Mouse (Mus musculus): ENCODE data around the gene Trim47. TPM values are rescaled to one million over a fixed set of nuclear protein-coding genes. Genes with fewer than 3 reads are reported as not detected.

Trim47 gene
- polyA plus RNA-seq, 1 experiment from 2014 or later: 3.7 TPM

- no peak overlapping the region for H3K4me3 ChIP-seq (ENCODE audit: low read depth, low read length)
- H3K9me3 ChIP-seq (ENCODE audit: control insufficient read depth, low read length): no peaks in the 10 kb centered on the region
- peaks cover 14% of the 10 kb centered on the region for H3K36me3 ChIP-seq (ENCODE audit: control insufficient read depth, insufficient read depth, low read length)
- ATAC-seq (ENCODE audit: insufficient number of reproducible peaks, low FRiP score, low TSS enrichment, low read depth) (no peak), DNase-seq (ENCODE audit: low spot score) (no peak)
- H3K4me2 ChIP-seq (ENCODE audit: low read depth, severe bottlenecking): no peak overlapping the region
- H3K27ac ChIP-seq (replicated peaks; ENCODE audit: low read depth, low read length): no peak overlapping the region
- H3K4me1 ChIP-seq (ENCODE audit: control insufficient read depth, insufficient read depth, low read length): no peaks in the 10 kb centered on the region
- H3K9ac ChIP-seq (ENCODE audit: low read length): no peak overlapping the region
- H3K27me3 ChIP-seq (ENCODE audit: control insufficient read depth, insufficient read depth, low read length): no peaks in the 10 kb centered on the region
- WGBS: 72% methylated on average over 23 of the region's 23 CpGs
Measured at GRCm38 (mm10) chr11:116064187-116064867, 62.7 kb downstream of the Trim47 start.

GRCm38 (mm10) chr11:116063562-116063961 is 63.4 kb downstream of the Trim47 start:
- H3K27me3 ChIP-seq (ENCODE audit: control insufficient read depth, insufficient read depth, low read length): no peaks in the 10 kb centered on the region
- H3K4me3 ChIP-seq (ENCODE audit: low read depth, low read length): no peak overlapping the region
- peaks cover 21% of the 10 kb centered on the region for H3K36me3 ChIP-seq (ENCODE audit: control insufficient read depth, insufficient read depth, low read length)
- ATAC-seq (ENCODE audit: insufficient number of reproducible peaks, low FRiP score, low TSS enrichment, low read depth): no peak
- H3K9ac ChIP-seq (ENCODE audit: low read length): no peak overlapping the region
- H3K27ac ChIP-seq (replicated peaks; ENCODE audit: low read depth, low read length): no peak overlapping the region
- 77% methylated on average over 13 of the region's 13 CpGs for WGBS
- no peak for DNase-seq (ENCODE audit: low spot score)
- H3K4me1 ChIP-seq (ENCODE audit: control insufficient read depth, insufficient read depth, low read length): no peaks in the 10 kb centered on the region
- no peak overlapping the region for H3K4me2 ChIP-seq (ENCODE audit: low read depth, severe bottlenecking)
- H3K9me3 ChIP-seq (ENCODE audit: control insufficient read depth, low read length): no peaks in the 10 kb centered on the region

GRCm38 (mm10) chr11:116062521-116062920 is 64.5 kb downstream of the Trim47 start:
- H3K4me1 ChIP-seq (ENCODE audit: control insufficient read depth, insufficient read depth, low read length): no peaks in the 10 kb centered on the region
- no peak overlapping the region for H3K4me3 ChIP-seq (ENCODE audit: low read depth, low read length)
- no peaks in the 10 kb centered on the region for H3K27me3 ChIP-seq (ENCODE audit: control insufficient read depth, insufficient read depth, low read length)
- no peak overlapping the region for H3K9ac ChIP-seq (ENCODE audit: low read length)
- no peak for ATAC-seq (ENCODE audit: insufficient number of reproducible peaks, low FRiP score, low TSS enrichment, low read depth)
- 74% methylated on average over 8 of the region's 8 CpGs for WGBS
- no peak overlapping the region for H3K4me2 ChIP-seq (ENCODE audit: low read depth, severe bottlenecking)
- no peak for DNase-seq (ENCODE audit: low spot score)
- H3K27ac ChIP-seq (replicated peaks; ENCODE audit: low read depth, low read length): no peak overlapping the region
- H3K9me3 ChIP-seq (ENCODE audit: control insufficient read depth, low read length): no peaks in the 10 kb centered on the region
- peaks cover 26% of the 10 kb centered on the region for H3K36me3 ChIP-seq (ENCODE audit: control insufficient read depth, insufficient read depth, low read length)

- ATAC-seq (ENCODE audit: insufficient number of reproducible peaks, low FRiP score, low TSS enrichment, low read depth) (no peak), DNase-seq (ENCODE audit: low spot score) (no peak)
- Histone ChIP-seq H3K36me3 (ENCODE audit: control insufficient read depth, insufficient read depth, low read length) (peaks cover 30% of the 10 kb centered on the region), H3K9me3 (ENCODE audit: control insufficient read depth, low read length) (no peaks in the 10 kb centered on the region), H3K4me3 (ENCODE audit: low read depth, low read length) (no peak overlapping the region), H3K27me3 (ENCODE audit: control insufficient read depth, insufficient read depth, low read length) (no peaks in the 10 kb centered on the region), H3K9ac (ENCODE audit: low read length) (no peak overlapping the region), H3K27ac (replicated peaks; ENCODE audit: low read depth, low read length) (no peak overlapping the region), H3K4me1 (ENCODE audit: control insufficient read depth, insufficient read depth, low read length) (no peaks in the 10 kb centered on the region), H3K4me2 (ENCODE audit: low read depth, severe bottlenecking) (no peak overlapping the region)
- WGBS: 89% methylated on average over 13 of the region's 13 CpGs
Measured at GRCm38 (mm10) chr11:116061641-116062415, 65.2 kb downstream of the Trim47 start.

- H3K9me3 ChIP-seq (ENCODE audit: control insufficient read depth, low read length): no peaks in the 10 kb centered on the region
- H3K27ac ChIP-seq (replicated peaks; ENCODE audit: low read depth, low read length): no peak overlapping the region
- H3K4me1 ChIP-seq (ENCODE audit: control insufficient read depth, insufficient read depth, low read length): no peaks in the 10 kb centered on the region
- no peak overlapping the region for H3K4me2 ChIP-seq (ENCODE audit: low read depth, severe bottlenecking)
- H3K36me3 ChIP-seq (ENCODE audit: control insufficient read depth, insufficient read depth, low read length): peaks cover 41% of the 10 kb centered on the region
- no peaks in the 10 kb centered on the region for H3K27me3 ChIP-seq (ENCODE audit: control insufficient read depth, insufficient read depth, low read length)
- ATAC-seq (ENCODE audit: insufficient number of reproducible peaks, low FRiP score, low TSS enrichment, low read depth) (no peak), DNase-seq (ENCODE audit: low spot score) (no peak)
- H3K9ac ChIP-seq (ENCODE audit: low read length): no peak overlapping the region
- WGBS: 93% methylated on average over 9 of the region's 9 CpGs
- no peak overlapping the region for H3K4me3 ChIP-seq (ENCODE audit: low read depth, low read length)
Measured at GRCm38 (mm10) chr11:116060596-116060995, 66.4 kb downstream of the Trim47 start.

GRCm38 (mm10) chr11:116059691-116060025 is 67.4 kb downstream of the Trim47 start:
- Histone ChIP-seq H3K36me3 (ENCODE audit: control insufficient read depth, insufficient read depth, low read length) (peaks cover 46% of the 10 kb centered on the region), H3K27ac (replicated peaks; ENCODE audit: low read depth, low read length) (no peak overlapping the region)
- 96% methylated on average over 11 of the region's 11 CpGs for WGBS

GRCm38 (mm10) chr11:116058868-116059690 is 67.9 kb downstream of the Trim47 start:
- H3K4me1 ChIP-seq (ENCODE audit: control insufficient read depth, insufficient read depth, low read length): no peaks in the 10 kb centered on the region
- DNase-seq (ENCODE audit: low spot score) (no peak), ATAC-seq (ENCODE audit: insufficient number of reproducible peaks, low FRiP score, low TSS enrichment, low read depth) (no peak)
- H3K27me3 ChIP-seq (ENCODE audit: control insufficient read depth, insufficient read depth, low read length): no peaks in the 10 kb centered on the region
- no peaks in the 10 kb centered on the region for H3K9me3 ChIP-seq (ENCODE audit: control insufficient read depth, low read length)
- peaks cover 52% of the 10 kb centered on the region for H3K36me3 ChIP-seq (ENCODE audit: control insufficient read depth, insufficient read depth, low read length)
- WGBS: 94% methylated on average over 17 of the region's 17 CpGs
- H3K9ac ChIP-seq (ENCODE audit: low read length): no peak overlapping the region
- H3K4me2 ChIP-seq (ENCODE audit: low read depth, severe bottlenecking): no peak overlapping the region
- H3K27ac ChIP-seq (replicated peaks; ENCODE audit: low read depth, low read length): no peak overlapping the region
- no peak overlapping the region for H3K4me3 ChIP-seq (ENCODE audit: low read depth, low read length)

More at GRCm38 (mm10) chr11:116059691-116060025, 67.4 kb downstream of the Trim47 start:
- H3K9ac ChIP-seq (ENCODE audit: low read length): no peak overlapping the region
- H3K27me3 ChIP-seq (ENCODE audit: control insufficient read depth, insufficient read depth, low read length): no peaks in the 10 kb centered on the region
- H3K4me3 ChIP-seq (ENCODE audit: low read depth, low read length): no peak overlapping the region
- H3K4me2 ChIP-seq (ENCODE audit: low read depth, severe bottlenecking): no peak overlapping the region
- H3K4me1 ChIP-seq (ENCODE audit: control insufficient read depth, insufficient read depth, low read length): no peaks in the 10 kb centered on the region
- H3K9me3 ChIP-seq (ENCODE audit: control insufficient read depth, low read length): no peaks in the 10 kb centered on the region
- ATAC-seq (ENCODE audit: insufficient number of reproducible peaks, low FRiP score, low TSS enrichment, low read depth) (no peak), DNase-seq (ENCODE audit: low spot score) (no peak)

- no peaks in the 10 kb centered on the region for H3K9me3 ChIP-seq (ENCODE audit: control insufficient read depth, low read length)
- H3K27ac ChIP-seq (replicated peaks; ENCODE audit: low read depth, low read length): no peak overlapping the region
- H3K4me1 ChIP-seq (ENCODE audit: control insufficient read depth, insufficient read depth, low read length): no peaks in the 10 kb centered on the region
- ATAC-seq (ENCODE audit: insufficient number of reproducible peaks, low FRiP score, low TSS enrichment, low read depth): no peak
- no peak overlapping the region for H3K4me2 ChIP-seq (ENCODE audit: low read depth, severe bottlenecking)
- H3K27me3 ChIP-seq (ENCODE audit: control insufficient read depth, insufficient read depth, low read length): no peaks in the 10 kb centered on the region
- H3K4me3 ChIP-seq (ENCODE audit: low read depth, low read length): no peak overlapping the region
- H3K36me3 ChIP-seq (ENCODE audit: control insufficient read depth, insufficient read depth, low read length): peaks cover 59% of the 10 kb centered on the region
- 83% methylated on average over 12 of the region's 12 CpGs for WGBS
- no peak overlapping the region for H3K9ac ChIP-seq (ENCODE audit: low read length)
- no peak for DNase-seq (ENCODE audit: low spot score)
Measured at GRCm38 (mm10) chr11:116058022-116058614, 68.9 kb downstream of the Trim47 start.
